Mouse (Mus musculus) hindlimb bud, embryonic 11.5 days (tissue): ENCODE measurements around the gene Phox2a.

Experiments used
- DNase-seq: peaks from one replicate; pipeline ENCODE4 v3.0.0-alpha.2; 2012; ENCODE audit warnings: low read depth, low spot score; ENCODE audit errors: extremely low spot score

Phox2a gene

GRCm38 (mm10) chr7:101837606-101838471 lies 19.7 kb downstream of the Phox2a start, which contains the start of gene Inppl1:
TSS of gene Inppl1 (minus strand) at chr7:101838229.
- DNase-seq = peak; percentile 58

- DNase-seq = no peak
Observed at GRCm38 (mm10) chr7:101844186-101844585, 26.1 kb downstream of the Phox2a start.

- no peak for DNase-seq
Observed at GRCm38 (mm10) chr7:101847934-101848333, 29.8 kb downstream of the Phox2a start.

- no peak for DNase-seq
Observed at GRCm38 (mm10) chr7:101851689-101852088, 33.6 kb downstream of the Phox2a start.

GRCm38 (mm10) chr7:101852846-101853245 lies 34.7 kb downstream of the Phox2a start:
- DNase-seq = no peak

GRCm38 (mm10) chr7:101853816-101854215 lies 35.7 kb downstream of the Phox2a start:
- no peak for DNase-seq

GRCm38 (mm10) chr7:101857094-101857493 lies 39.0 kb downstream of the Phox2a start, which contains the start of gene Folr2:
TSS of gene Folr2 (minus strand) at chr7:101857194.
- DNase-seq = no peak

- DNase-seq = no peak
Observed at GRCm38 (mm10) chr7:101858362-101858761, 40.2 kb downstream of the Phox2a start.

GRCm38 (mm10) chr7:101860978-101861377 lies 42.9 kb downstream of the Phox2a start:
- no peak for DNase-seq

GRCm38 (mm10) chr7:101862291-101862690 lies 44.2 kb downstream of the Phox2a start:
- DNase-seq = no peak

GRCm38 (mm10) chr7:101863415-101863814 lies 45.3 kb downstream of the Phox2a start, which contains the start of gene Anapc15:
TSS of gene Anapc15 (plus strand) at chr7:101863715.
- no peak for DNase-seq

- DNase-seq = no peak
Observed at GRCm38 (mm10) chr7:101866491-101867265, 48.6 kb downstream of the Phox2a start.

- DNase-seq = no peak
Observed at GRCm38 (mm10) chr7:101867482-101867881, 49.4 kb downstream of the Phox2a start.

GRCm38 (mm10) chr7:101868241-101869162 lies 50.4 kb downstream of the Phox2a start:
- no peak for DNase-seq

GRCm38 (mm10) chr7:101869163-101869500 lies 51.0 kb downstream of the Phox2a start:
- no peak for DNase-seq

GRCm38 (mm10) chr7:101870629-101871028 lies 52.5 kb downstream of the Phox2a start, which contains the start of gene Folr1:
TSS of gene Folr1 (minus strand) at chr7:101870788.
- no peak for DNase-seq

- DNase-seq = no peak
Observed at GRCm38 (mm10) chr7:101871296-101871695, 53.2 kb downstream of the Phox2a start.
